Mouse (Mus musculus): ENCODE results near the gene Grin3a.

Gene Grin3a

DNA sequence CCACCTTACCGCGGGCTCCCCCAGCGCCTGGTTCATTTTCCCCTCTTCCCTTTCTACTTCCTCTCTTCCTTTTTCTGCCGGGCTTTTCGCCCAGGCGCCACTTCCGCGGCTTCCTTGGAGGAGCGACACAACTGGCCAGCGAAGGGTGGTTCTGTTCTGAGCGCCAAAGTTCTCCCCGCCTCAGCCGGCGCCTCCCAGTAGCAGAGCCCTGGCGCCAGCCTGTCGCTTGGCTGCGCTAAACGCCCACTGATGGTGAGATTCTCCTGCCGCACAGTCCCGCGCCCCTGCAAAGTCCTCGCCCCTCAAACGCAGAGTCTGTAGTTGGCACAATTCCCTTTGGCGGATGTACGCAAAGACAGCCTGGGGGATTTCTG is at the start of gene Grin3a:
Gene Grin3a, minus strand, starts transcription at position 133 of the 374 bp plus-strand sequence.
- peak; percentile 4 for DNase-seq

DNA sequence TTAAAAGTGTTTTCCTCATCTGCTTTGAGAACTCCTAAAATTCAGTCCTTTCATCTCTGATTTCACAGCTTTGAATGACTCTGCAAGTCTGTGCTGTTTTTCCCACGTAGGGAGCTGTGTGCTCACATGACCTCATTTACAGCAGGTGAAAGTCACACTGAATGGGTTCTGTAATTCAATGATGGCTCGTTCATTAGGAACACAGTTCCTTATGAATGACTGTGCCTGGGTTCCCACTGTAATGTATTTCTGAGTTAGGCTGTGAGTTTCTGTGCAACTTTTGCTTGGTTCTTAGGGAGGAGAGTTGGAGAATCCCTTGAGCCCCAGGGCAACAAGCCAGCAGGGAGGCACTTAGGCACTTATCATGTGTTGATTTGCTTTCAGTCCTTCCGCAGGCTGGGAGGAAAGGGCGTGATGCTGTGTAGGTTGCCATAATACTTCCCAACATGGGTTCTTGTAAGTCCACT is 46.3 kb upstream of the Grin3a start:
- peak; percentile 32 for DNase-seq

DNA sequence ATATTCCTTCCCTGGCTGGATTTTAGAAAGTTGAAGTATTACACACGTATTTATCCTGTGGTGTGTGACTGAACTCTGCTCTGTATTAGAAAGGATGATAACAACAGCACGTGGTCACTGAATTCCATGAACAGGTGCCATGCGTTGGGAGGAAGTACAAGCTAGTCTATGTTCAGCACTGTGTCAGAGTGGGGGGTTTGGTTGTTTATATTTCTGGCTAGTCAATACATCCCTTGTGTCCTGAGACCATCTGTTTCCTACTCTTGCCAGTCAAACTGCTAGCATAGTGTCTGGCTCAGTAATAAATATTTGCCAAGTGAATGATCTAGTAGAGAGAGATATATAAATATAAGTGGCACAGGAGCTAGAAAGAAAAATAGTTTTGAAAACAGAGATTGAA is 31.5 kb upstream of the Grin3a start:
- no peak for DNase-seq

DNA sequence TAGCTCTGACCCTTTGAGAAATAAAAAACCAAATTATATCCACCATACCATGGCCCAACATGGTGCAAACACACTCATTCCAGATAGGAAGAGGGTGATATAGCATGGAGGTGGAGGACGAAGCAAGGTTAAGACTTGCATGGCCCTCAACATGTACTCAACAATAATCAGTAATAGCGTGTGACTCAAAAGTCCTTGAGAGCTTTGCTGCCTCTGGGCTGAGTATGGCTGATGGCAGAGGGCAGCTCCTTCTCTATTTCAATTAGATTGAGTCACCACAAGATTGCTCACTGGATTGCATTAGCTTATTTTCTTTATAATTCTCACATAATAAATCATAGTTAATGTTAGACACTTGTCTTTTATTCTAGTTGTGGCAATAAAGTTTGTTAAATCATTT is 15.1 kb upstream of the Grin3a start:
- DNase-seq: no peak

DNA sequence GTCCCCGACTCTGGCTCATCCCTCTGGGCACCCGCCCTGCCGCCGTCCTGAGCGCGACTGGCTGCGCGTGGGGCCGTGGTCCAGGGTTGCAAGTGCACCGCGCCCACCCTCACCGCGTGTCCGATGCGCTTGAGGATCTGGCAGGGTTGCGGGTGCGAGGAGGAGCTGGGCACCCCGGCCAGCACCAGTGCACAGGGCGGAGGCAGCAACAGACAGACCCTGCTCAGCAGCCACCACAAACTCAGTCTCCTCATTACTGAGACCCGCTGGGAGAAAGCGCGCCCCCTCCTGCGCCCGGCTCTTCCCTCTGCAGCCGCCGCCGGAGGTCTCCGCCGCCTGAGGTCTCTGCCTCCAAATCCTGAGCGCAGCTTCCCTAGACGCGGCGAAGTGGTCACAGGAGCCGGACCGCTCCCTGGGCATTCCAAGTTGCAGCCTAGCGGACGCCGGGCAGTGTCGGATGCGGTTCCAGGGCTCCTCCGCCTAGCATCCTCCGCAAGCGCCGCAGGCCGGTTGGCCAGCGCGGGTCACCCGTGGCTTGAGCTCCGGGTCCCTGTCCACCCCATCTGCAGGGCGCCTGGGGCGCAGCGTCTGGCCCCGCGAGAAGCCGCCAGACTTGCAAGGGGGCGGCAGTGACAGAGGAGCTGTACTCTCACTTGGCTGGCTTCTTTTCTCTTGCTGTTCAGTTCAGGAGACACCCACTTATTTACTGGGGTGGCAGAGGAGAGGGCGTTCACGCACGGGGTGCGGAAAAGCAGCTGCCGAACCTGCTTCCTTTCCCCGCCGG is 524 bp downstream of the Grin3a start:
- DNase-seq: no peak

DNA sequence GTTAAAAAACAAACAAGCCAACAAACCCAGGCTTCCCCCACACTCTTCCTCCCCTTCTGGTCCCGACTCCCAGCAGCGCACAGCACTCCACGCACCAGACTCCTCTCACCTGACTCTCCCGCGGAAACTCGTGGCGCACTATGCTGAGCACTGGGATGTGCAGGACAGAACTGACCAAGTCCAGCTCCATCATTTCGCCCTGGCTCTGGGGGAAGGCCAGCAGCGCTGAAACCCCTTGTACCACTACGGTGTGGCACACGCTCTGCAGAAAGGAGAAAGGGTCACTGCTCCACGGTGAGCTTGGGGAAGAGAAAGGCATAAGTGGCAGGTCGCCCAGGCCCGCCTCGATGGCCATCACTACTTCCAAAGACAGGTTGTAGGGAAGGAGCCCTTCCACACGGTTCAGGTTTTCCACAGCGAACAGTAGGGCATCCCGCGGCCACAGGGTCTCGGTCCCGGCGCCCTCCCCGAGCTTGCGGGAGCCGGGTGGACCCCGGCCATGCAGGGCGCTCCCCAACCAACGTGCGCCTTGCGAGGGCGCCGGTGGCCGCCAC is 1.2 kb downstream of the Grin3a start:
- DNase-seq: no peak

DNA sequence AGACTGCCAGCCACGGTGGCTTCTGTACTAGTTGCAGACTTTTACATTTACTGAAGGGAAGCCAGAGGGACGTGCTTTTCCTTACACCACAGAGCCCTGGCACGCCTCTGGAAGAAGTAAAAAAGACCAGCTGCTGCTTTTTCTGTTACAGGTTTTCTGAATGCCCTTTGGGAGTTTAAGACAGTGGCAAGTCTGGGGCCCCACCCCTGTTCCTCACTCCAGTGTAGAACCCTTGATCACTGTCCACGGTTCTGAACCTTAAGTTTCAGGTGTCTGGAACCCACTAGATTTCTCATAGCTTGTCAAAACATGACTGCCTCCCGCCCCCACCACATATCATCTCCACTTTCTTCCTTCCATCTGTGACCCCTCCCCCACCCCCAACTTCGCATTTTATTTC is 1.8 kb downstream of the Grin3a start:
- no peak for DNase-seq

DNA sequence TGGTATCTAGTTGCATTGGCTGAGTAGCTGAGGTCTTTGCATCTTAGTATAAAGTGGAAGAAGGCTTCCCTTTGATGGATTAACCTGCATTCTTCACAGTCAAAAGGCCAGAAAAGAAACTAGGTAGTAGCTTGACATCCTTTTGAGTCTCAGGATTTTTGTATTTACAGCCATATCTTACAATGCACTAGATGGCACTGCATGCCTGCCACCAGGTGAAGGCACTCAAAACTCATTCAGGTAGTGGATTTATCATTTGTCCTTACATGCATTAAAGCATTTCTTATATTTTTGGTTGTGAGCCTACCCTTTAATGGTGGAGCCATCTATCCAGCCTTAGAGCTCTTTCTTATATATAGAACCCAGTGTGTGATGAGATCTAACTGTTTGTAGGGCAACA is 13.5 kb downstream of the Grin3a start:
- no peak for DNase-seq

DNA sequence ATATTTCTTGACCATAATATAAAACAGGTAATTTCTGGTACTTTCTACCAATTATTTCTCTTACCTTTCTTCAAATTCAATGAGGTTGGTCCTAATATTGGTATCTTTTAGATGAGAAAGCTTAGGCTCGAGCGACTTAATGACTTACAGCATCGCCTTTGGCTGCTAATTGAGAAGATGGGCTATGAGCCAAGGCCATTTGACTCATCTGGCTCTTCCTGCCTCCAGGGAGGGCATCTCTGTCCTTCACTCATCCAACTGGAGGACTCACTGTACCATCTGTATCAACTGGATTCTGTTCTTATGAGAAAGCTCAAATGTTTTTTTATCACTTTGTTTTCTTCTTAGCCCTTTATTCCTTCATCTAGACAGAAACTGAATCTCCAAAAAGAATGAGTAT is 31.7 kb downstream of the Grin3a start:
- DNase-seq: no peak

DNA sequence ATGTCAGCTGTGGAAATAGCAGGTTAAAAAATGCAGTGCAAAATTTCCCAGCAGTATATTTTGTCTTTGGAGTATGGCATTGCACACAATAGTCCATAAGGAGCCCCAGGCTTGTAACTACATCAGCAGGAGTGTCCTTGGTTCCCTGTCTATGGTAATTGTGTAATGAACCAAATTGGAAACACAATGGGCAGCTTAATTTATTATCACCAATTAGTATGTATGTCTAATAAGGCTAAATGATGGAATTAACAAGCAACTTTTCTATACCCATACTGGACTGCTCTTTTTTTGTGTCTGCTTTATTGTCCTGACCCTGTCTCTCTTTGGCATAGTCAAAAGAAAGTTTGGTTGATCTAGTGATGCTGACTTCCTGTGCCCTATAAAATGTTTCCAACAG is 38.8 kb downstream of the Grin3a start:
- no peak for DNase-seq

DNA sequence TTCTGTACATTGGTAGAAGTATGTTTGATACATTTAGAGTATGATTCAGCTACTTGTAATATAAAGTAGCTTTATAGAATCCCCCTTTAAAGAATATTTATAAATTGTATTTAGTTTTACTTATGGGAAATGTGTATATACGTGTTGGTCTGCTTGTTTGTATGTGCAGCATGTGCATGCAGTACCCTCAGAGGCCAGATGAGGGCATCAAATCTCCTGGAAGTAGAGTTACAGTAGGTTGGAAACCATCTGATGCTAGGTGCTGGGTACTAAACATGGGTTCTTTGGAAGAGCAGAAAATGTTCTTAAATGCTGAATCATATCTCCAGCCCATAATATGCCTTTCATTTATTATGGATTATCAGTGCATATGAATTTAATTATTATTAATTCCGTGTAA is 46.2 kb downstream of the Grin3a start:
- DNase-seq: no peak

DNA sequence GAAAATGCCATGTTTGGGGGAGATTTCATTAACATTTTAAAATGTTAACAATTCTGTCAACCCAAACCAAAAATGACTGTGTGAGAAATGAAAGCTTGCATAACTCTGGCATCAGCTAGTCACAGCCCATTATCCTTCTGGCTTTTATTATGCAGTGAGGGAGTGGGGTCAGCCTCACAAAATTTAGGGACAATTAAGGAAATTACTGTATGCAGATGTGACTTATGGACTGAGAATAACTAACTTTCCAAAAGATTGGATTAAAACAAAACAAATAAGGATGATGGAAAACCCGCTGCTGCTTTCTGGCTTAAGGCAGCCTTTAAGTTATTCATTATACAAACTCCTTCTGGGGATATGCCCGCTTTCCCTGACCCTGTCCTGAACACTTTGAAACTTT is 56.6 kb downstream of the Grin3a start:
- no peak for DNase-seq

DNA sequence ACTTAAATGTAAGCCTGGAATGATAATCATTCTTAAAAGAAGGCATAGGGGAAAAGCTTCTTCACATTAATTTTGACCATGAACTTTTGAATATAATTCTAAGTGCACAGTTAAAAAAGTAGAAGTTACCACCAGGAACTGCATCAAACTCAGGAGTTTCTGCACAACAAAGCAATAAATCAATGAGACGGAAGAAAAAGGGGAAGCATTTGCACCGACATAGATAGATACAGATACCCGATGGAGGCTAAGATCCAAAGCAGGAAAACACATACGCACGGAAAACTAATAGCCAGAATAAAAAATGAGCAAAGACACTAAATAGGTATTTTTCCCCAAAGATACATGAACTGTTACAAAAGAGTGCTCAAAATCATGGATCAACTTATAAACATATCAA is 102.7 kb downstream of the Grin3a start:
- DNase-seq: no peak

DNA sequence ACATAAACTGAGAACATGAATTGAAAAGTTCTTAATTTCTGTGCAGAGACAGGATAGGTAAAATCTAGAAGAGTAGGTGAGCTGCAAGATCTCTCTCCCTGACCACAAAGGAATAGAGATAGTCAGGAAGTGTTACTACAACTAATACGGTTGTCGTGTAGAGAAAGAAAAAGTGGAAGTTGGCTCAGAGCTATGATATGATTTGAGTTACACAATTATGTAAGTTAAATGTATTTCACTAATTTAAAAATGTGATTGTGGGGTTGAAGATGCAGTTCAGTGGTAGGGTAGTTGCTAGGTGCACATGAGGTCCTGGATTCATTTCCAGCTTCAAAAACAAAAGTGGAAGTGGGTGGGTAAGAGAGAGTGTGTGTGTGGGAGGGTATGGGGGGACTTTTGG is 103.6 kb downstream of the Grin3a start:
- no peak for DNase-seq

DNA sequence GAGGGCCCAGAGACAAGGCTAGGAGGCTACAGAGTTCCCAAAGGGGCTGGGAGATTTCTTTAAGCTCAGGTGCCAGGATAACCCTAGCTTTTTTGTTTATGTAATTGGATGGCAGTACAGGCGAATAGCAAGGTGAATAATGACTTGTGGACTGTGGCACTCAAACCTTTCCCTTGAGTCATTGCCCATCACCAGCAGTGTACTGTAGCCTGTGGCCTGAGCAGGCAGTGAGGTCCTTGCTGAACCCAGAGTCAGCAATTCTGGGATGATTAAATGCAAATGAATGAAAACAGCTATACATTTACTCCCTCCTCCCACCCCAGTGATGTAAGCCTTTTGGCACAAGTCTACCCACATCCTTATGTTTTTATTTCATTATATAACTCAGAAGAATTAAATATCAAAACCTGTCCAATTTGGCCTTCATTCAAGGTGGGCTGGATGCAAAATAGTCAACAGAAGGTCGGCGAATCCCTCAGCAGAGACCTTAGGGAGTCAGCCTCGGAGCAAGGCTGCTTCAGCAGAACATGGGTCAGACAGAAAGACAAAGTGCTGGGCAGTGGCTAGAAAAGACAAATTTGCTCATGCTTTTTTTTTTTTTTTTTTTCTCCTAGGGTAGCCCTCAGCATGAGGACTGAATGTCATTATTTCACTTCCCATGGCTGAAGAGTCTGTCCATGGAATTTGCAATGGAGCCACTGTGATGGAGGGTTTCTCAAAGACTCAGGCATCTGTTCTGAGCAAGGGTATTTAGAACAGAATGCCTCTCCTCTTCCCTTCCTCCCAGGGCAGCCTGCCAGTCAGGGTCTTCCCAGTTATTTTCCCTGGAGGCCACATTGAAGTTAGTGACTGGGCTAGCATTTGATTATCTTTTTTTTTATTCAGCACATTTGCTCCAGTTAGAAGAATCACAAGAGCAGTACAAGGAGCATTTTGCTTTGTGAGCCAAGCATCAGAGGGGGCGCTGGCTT is 104.5 kb downstream of the Grin3a start:
- DNase-seq: no peak

DNA sequence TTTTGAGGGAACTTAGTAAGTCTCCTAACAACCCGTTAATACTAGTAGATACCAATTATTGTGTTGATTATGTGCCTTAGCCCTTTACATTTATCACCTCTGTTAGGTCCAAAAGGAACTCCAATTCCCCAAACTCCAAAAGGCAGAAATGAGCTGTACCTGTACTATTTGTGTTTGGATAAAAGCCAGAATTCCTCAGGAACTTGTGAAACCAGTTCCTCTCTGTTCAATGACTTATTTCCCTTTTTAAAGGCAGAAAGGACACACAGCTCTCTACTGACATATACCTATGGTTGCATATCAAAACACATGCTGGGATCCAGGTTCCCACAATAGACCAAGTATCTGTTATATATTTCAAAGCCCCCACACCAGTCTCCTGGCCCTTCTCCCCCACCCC is 106.0 kb downstream of the Grin3a start:
- DNase-seq: no peak

DNA sequence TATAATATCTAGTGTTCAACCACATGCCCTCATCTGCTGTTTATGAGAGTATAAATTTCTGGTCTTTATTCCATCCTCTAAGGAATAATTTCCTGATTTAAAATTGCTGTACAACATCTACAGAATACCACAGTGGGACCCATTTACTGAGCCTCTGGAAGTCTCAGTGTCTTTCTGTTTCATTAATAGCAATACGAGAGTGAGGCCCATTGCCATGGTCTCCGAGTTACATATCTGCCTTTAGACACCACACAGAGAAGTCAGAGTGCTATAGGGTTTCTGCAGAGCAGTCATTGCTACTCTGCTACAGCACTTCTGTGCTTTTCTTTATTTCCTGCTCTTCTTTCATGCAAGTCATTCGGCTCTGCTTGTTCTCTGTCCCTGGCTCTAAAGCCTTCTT is 116.2 kb downstream of the Grin3a start:
- no peak for DNase-seq

DNA sequence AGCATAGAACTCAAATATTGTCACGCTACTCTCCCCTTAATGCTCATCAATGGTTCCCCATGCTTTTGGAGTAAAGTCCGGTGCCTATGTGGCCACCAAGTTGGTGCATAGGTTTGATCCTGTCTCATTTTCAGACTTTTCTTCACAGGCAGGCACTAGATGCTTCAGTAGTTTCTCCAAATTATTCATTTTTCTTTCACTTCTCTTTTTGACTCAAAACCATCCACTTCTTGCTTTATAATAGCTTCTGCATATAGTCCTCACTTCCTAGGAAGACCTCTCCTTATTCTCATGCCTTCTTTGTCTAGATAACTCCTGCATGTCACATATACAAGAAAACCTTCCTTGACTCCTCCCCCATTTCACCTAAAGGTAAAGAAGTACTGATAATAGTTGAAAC is 121.6 kb downstream of the Grin3a start:
- no peak for DNase-seq

DNA sequence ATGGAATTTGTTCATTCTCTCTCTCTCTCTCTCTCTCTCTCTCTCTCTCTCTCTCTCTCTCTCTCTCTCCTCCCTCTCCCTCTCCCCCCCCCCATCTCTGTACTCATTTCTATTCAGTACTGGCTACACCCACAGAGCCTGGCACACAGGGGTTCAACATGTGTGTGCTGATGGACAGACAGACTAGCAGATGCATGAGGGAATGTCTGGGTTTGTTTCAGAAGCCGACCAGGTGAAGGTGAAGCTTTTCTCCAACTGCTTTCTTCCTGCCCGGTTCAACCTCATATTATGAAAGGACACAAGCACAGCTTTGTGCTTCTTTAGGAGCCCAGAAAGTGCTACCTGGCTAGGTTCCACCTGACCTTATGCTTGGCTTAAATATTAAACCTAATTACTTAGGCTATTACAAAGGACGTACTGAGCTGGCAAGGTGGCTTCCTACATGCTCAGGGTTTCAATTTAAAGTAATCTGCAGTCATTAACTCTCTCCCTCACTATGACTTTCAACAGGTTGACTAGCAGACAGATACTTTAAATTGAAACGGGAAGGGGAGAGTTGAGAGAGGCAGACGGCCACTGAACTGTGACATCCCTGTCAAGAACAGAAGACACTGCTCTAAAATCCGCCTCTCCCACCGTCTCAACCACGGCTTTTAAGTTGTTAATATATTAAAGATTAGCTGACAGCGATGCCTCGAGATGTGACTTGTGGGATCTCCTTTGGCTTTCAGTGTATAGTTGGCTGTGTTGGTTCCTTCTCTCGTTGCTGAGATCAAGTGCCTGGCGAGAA is 153.9 kb downstream of the Grin3a start:
- peak; percentile 58 for DNase-seq

DNA sequence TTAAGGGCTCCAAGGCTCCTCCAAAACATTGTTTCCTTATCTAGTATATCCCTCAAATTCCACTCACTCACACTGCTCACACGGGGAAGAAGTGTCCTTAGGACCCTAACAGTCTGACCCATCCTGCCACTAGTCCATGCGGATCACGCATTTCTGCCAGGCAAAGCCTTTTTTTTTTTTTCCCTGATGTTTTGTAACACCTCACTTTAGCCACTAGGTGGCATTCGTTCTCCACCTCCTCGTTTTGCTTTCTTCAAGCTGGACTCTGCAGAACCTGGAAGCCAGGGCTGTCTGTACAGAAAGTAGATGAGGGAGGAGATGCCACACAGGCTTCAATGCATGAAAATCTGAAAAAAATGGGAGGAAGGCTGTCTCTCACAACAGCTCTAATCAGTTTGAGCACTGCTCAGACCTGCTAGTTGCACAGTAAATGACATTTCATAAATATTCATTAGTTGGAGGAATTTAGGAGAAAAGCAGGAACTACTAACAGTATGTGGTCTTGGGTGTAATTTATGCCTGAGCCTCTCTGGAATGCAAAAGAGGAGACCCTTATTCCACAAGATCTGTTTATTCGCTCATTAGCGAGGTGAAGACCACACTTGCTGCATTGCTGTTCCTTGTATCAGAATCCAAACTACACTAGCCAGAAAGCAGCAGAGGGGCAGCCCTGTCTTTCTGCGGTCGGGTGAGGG is 156.8 kb downstream of the Grin3a start:
- peak; percentile 6 for DNase-seq

DNA sequence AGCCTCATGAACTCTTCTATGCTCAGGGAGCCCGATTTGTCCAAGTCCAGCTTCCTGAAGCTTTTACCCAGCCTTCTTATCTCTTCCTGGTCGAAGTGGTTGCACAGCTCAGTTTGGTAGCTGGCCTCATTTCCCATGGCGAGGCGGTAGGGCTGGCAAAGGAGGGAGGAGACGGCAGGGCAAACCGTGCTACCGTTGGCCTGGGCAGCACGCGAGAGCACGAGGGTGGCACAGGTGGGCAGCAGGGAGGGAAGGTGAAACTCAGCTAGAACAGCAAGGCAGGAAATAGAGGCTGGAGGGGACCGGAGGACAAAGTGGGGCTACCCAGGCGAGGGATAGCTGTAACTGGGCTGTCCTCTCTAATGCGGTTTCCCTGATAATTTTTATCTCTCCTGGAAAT is 163.7 kb downstream of the Grin3a start, which contains the start of gene Ppp3r2:
Gene Ppp3r2, minus strand, starts transcription at position 213 of the 400 bp plus-strand sequence.
- no peak for DNase-seq
